Mouse (Mus musculus): ENCODE data around the gene Armc6.
"Not testable (repeated sequence)": the region's sequence is repeated elsewhere in the genome, so short reads cannot be mapped to it uniquely, and the experiment has no call there.

Gene Armc6

GRCm38 (mm10) chr8:70230837-70231236, 3.4 kb downstream of the Armc6 start:
- no peak for DNase-seq (ENCODE audit: low spot score in 2 of 2)

GRCm38 (mm10) chr8:70227997-70228396, 6.3 kb downstream of the Armc6 start:
- DNase-seq (ENCODE audit: low spot score in 2 of 2), result no peak

- no peak for DNase-seq (ENCODE audit: low spot score in 2 of 2)
These were observed 10.9 kb downstream of the Armc6 start for GRCm38 (mm10) chr8:70223341-70223740.

GRCm38 (mm10) chr8:70222041-70222440, 12.2 kb downstream of the Armc6 start:
- no peak for DNase-seq (ENCODE audit: low spot score in 2 of 2)

- DNase-seq (ENCODE audit: low spot score in 2 of 2), result no peak
These were observed 13.4 kb downstream of the Armc6 start for GRCm38 (mm10) chr8:70220911-70221310.

GRCm38 (mm10) chr8:70220236-70220840, 13.9 kb downstream of the Armc6 start:
- no peak for DNase-seq (ENCODE audit: low spot score in 2 of 2)

GRCm38 (mm10) chr8:70219107-70219684, 15.1 kb downstream of the Armc6 start:
- no peak for DNase-seq (ENCODE audit: low spot score in 2 of 2)

GRCm38 (mm10) chr8:70217441-70217840, 16.8 kb downstream of the Armc6 start:
- DNase-seq (ENCODE audit: low spot score in 2 of 2), result no peak

GRCm38 (mm10) chr8:70216566-70216965, 17.7 kb downstream of the Armc6 start:
- DNase-seq (ENCODE audit: low spot score in 2 of 2), result peak in 1 of 2 experiments; percentile 26

- DNase-seq (ENCODE audit: low spot score in 2 of 2), result not testable (repeated sequence)
These were observed 18.1 kb downstream of the Armc6 start for GRCm38 (mm10) chr8:70216161-70216560.

- no peak for DNase-seq (ENCODE audit: low spot score in 2 of 2)
These were observed 19.2 kb downstream of the Armc6 start for GRCm38 (mm10) chr8:70215092-70215491.

- DNase-seq (ENCODE audit: low spot score in 2 of 2), result no peak
These were observed 19.9 kb downstream of the Armc6 start for GRCm38 (mm10) chr8:70214411-70214810.

- DNase-seq (ENCODE audit: low spot score in 2 of 2), result peak; percentile 95 to 97
These were observed 21.9 kb downstream of the Armc6 start, which contains the start of gene Slc25a42 for GRCm38 (mm10) chr8:70212112-70213055. TSS of gene Slc25a42 (minus strand) at chr8:70212305.

- DNase-seq (ENCODE audit: low spot score in 2 of 2), result no peak
These were observed 22.5 kb downstream of the Armc6 start for GRCm38 (mm10) chr8:70211726-70212111.

- no peak for DNase-seq (ENCODE audit: low spot score in 2 of 2)
These were observed 23.0 kb downstream of the Armc6 start for GRCm38 (mm10) chr8:70211275-70211674.

GRCm38 (mm10) chr8:70210538-70210937, 23.7 kb downstream of the Armc6 start:
- DNase-seq (ENCODE audit: low spot score in 2 of 2), result no peak

GRCm38 (mm10) chr8:70208130-70208529, 26.1 kb downstream of the Armc6 start:
- no peak for DNase-seq (ENCODE audit: low spot score in 2 of 2)

GRCm38 (mm10) chr8:70204757-70205156, 29.5 kb downstream of the Armc6 start:
- DNase-seq (ENCODE audit: low spot score in 2 of 2), result no peak

GRCm38 (mm10) chr8:70203072-70203471, 31.2 kb downstream of the Armc6 start:
- no peak for DNase-seq (ENCODE audit: low spot score in 2 of 2)

- DNase-seq (ENCODE audit: low spot score in 2 of 2), result no peak
These were observed 32.8 kb downstream of the Armc6 start for GRCm38 (mm10) chr8:70201417-70201816.

GRCm38 (mm10) chr8:70200098-70200681, 34.1 kb downstream of the Armc6 start:
- DNase-seq (ENCODE audit: low spot score in 2 of 2), result no peak

- no peak for DNase-seq (ENCODE audit: low spot score in 2 of 2)
These were observed 36.7 kb downstream of the Armc6 start for GRCm38 (mm10) chr8:70197603-70198002.

Data from urinary bladder, postnatal 4 days (tissue).